Mouse (Mus musculus) T-helper 1 cell (primary cell): ENCODE results near the gene Snhg11.
"Not testable (repeated sequence)": the region's sequence is repeated elsewhere in the genome, so short reads cannot be mapped to it uniquely, and the experiment has no call there.

Source experiments
- in situ Hi-C: fragments of 300-600 bp; cut with MboI, MseI; formaldehyde crosslinking; loops from one replicate; pipeline ENCODE4 v1.15.1; 2025; ENCODE audit warnings: high pct_unique_total_duplicates

Snhg11 gene

GRCm38 (mm10) chr2:158369474-158370172 lies 5.8 kb upstream of the Snhg11 start:
- in situ Hi-C loops, result no loop called here

DNA sequence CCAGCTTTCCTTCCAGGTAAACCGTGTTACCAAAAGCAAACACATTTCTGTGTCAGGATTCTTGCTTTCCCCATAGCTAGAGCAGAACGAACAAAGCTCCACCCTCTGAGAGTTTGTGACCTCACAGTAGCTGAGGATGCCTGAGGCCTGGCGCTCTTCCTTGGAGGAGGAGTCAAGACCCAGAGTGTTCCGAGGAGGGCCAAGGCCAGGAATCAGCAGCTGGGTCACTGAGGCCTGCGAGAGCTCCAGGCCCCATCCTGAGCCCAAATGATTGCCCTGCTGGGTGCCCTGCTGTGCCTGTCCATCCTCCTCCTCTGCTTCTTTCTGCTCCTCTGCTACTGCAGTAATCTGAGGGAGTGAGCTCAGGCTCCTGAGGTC lies 5.3 kb upstream of the Snhg11 start:
- in situ Hi-C loops, result no loop called here

GRCm38 (mm10) chr2:158373061-158373460 lies 2.4 kb upstream of the Snhg11 start:
- in situ Hi-C loops, result no loop called here

DNA sequence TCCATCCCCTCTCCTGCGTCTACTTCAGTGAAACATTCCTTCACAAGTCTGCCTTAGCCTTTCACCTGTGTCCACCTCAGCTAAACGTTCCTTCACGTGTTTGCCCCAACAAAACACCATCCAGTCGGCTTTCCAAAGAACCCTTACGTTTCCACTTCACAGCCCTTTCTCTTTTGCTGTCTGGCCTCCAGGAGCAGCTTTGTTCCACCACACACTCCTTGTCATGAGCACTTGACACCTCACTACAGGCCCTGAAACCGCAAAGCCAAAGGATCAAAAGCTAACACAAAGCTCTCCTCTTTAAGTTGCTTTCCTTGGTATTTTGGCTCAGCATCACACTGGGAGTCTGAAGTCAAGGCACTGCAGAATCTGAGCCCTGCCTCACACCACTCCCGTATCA lies 1.9 kb upstream of the Snhg11 start:
- in situ Hi-C loops, result no loop called here

GRCm38 (mm10) chr2:158376123-158376687 lies 767 bp downstream of the Snhg11 start:
- in situ Hi-C loops, result no loop called here

DNA sequence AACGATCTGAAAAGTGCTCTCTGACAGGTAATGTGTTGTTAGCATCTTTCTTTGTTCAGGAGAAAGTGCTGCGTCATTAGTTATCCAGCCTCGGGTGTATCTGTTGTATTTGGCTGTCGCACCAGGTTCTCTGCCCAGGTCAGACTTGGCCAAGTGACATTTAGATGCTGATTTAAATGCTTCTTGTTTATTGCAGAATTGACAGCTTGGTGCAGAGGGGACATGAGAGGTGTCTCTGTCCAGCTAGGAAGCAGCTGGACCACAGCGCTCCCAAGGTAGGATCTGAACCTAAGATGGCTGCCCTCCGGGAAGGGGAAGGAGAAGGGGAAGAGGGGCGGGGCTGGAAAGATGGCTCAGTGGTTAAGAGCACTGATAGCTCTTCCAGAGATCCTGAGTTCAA lies 1.4 kb downstream of the Snhg11 start:
- in situ Hi-C loops, result no loop called here

GRCm38 (mm10) chr2:158377811-158378210 lies 2.4 kb downstream of the Snhg11 start:
- in situ Hi-C loops, result no loop called here

GRCm38 (mm10) chr2:158379354-158380078 lies 4.1 kb downstream of the Snhg11 start:
- in situ Hi-C loops, result no loop called here

DNA sequence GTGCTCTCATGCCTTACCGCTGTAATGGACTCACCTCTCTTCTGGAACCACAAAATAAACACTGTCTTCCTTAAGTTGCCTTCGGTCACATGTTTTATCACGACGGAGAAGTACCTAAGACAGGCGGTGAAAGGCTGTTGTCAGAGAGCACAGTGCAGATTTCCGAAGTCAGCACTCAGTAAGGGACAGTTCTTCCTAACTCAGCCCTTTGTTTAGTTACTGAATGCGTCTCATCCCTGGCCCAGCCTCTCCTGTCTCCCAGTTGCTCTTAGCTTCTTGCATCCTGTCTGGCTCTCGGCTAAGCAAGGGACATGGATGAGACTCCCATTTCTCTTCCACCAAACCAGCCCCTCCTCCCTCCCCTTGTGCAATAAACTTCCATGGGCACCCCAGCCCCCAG lies 10.6 kb downstream of the Snhg11 start:
- in situ Hi-C loops, result no loop called here

- in situ Hi-C loops, result no loop called here
Observed at GRCm38 (mm10) chr2:158389421-158389820, 14.0 kb downstream of the Snhg11 start.

DNA sequence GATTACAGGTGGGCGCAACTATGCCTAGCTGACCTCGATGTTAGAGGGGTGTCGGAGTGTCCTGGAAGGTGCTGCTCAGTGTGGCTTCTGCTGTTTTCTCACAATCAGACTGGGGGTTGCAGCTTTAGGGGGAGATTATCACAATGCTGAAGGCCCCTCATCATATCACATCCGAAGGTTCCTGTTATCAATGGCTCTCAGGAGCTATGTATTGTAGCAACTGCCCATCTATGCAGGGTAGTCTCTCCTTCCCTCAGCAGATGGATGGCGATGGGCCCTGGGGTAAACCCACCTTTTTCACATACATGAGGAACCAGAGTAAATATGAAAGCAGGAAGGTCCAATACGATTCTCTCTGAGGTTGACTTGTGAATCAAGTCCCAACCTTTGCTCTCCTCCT lies 20.9 kb downstream of the Snhg11 start:
- in situ Hi-C loops, result no loop called here

GRCm38 (mm10) chr2:158397140-158397539 lies 21.7 kb downstream of the Snhg11 start:
- in situ Hi-C loops, result not testable (repeated sequence)

DNA sequence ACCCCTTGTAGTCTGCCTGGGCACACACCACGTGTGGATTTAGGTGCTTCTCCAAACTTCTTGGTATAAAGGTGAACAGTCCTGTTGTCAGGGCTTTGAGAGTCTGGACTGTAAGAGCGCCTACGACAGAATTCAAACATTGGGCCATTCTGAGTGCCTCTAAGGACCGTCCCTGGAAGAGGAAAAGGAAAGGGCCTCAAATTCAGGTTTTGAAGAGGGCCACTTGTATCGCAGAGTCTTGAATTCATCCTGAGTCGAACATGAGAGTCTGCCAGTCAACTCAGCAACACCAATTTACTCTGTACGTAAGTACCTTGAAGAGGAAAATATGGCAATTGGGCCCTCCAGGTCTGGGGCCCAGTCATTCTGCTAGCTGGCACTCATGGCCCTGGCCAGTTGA lies 27.5 kb downstream of the Snhg11 start:
- in situ Hi-C loops, result no loop called here

DNA sequence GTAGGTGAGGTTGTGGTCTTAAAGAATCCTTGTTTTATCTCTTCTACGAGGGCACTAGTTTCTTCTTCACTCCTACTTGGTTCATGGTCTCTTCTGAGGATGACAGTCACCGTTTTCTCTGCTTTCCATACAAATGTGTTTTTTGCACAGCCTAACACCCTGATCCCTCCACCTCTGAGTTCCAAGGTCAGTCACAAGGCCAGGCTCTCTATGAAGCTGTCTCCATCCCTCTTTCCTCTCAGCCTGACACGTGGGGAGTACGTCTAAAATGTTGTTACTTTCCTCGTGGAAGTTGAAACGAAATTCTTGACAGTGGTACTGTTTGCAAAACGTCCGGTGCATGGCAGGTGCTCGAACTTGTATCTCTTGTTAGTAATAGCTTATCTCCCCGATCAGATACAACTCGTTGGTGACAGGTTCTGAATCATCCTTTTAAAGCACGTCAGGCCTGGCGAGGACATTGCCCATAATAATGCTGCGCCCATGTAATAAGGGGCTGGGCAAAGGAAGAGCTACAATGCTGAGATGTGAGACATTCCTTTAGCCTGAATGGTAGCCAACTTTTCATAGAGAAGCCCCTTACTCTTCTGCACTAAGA lies 33.7 kb downstream of the Snhg11 start:
- in situ Hi-C loops, result no loop called here

- in situ Hi-C loops, result no loop called here
Observed at GRCm38 (mm10) chr2:158409595-158410021, 34.2 kb downstream of the Snhg11 start, which contains the start of gene Ralgapb. Ralgapb (plus strand) TSS chr2:158409848.

DNA sequence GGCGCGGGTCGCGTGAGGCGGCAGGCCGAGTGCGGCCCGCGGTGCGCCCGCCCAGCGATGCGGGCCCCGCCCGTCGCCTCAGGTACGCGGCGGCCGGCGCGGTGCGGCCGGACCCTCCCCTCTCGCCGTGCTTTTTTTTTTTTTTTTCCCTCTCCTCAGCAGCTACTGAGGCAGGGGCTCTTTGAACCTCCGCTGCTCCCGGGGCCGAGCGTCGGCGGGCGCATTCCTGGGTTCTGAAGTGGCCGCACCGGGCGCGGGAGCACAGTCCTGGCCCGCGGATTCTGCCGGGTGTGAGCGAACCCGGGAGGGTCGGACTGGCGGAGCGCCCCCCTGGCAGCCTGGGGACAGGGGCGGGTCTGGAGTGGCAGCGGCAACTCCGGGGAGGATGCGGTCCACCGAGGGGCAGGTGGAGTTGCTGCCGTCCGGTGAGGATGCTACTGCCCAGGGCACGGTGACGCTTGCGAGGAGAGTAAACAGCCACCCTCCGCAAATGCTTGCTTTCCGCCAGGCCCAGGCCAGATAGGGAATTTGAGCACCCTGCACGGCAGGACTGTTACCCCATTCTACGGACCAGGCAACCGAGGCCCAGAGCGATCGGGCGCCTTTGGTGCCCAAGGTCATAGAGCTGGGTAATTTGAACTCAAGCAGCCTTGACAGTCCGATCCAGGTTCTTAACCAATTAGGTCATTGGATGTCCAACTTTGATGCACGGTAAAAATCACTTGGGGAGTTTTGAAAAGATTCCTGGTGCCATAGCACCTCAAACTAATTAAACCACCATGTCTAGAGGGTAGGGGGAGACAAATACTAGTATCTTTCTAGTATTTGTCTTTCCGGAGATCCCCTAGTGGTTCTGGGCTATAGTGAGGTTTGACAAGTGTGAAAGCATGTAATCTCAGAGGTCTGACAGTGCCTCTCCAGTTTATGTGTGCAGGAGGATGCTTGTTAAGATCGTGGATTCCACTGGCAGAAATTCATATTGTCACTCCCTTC lies 34.9 kb downstream of the Snhg11 start:
- in situ Hi-C loops, result no loop called here

DNA sequence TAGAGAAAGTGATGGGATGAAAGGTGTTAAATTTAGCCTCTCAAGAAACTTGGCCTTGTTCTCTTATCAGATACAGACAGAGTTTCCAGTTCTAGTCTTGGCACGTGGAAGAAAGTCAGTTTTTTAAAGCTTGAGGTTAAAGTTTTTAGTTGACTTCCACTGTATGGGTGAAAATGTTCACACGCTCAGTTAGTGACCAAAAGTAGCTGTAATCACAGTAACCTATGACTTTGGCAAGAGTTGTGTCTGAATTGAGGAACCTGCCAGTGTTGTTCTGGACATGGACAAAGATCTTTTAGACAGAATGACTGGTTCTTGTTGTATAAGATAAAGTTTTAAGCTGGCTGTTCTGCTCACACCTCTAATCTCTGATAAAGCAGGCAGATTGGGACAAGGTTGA lies 37.8 kb downstream of the Snhg11 start:
- in situ Hi-C loops, result no loop called here

- in situ Hi-C loops, result no loop called here
Observed at GRCm38 (mm10) chr2:158415826-158416225, 40.4 kb downstream of the Snhg11 start.

- in situ Hi-C loops, result no loop called here
Observed at GRCm38 (mm10) chr2:158418663-158419062, 43.2 kb downstream of the Snhg11 start.
